Mouse (Mus musculus) embryonic fibroblast, embryonic 13.5 days (primary cell): ENCODE results near the gene 4930469K13Rik. TPM values are rescaled to one million over a fixed set of nuclear protein-coding genes. Genes with fewer than 3 reads are reported as not detected.

Source experiments
- H3K27ac ChIP-seq: 2 replicates; pipeline ENCODE4 v1.5.1; 2012; ENCODE audit warnings: low read length, control low read depth, inconsistent platforms; ENCODE audit not compliant: insufficient read depth
- H3K4me1 ChIP-seq: 2 replicates; pipeline ENCODE4 v1.6.1; 2011; ENCODE audit warnings: low read length; ENCODE audit not compliant: control insufficient read depth, insufficient read depth
- H3K4me3 ChIP-seq: 2 replicates; pipeline ENCODE4 v1.5.1; 2011; ENCODE audit warnings: mild to moderate bottlenecking, control low read depth, low read length; ENCODE audit not compliant: insufficient read depth
- CTCF ChIP-seq: IDR thresholded peaks from 2 replicates; pipeline ENCODE4 v1.5.1; 2011; ENCODE audit warnings: mild to moderate bottlenecking, control low read depth, low read length, moderate library complexity, borderline replicate concordance; ENCODE audit not compliant: insufficient read depth
- POLR2A ChIP-seq: IDR thresholded peaks from 2 replicates; pipeline ENCODE4 v1.6.1; 2011; ENCODE audit warnings: low read depth, mild to moderate bottlenecking, control low read depth, low read length, moderate library complexity
- polyA plus RNA-seq: library from polyadenylated mRNA; stranded (reverse); fragments of >200 nt; gene quantifications from 2 replicates; pipeline ENCODE4 v1.2.4, GENCODE M21; 2011; ENCODE audit warnings: low read depth; ENCODE audit not compliant: missing spikeins, insufficient read length

The 4930469K13Rik gene
- polyA plus RNA-seq, 1 experiment: not detected

GRCm38 (mm10) chr11:33946501-33946900, 151.9 kb downstream of the 4930469K13Rik start:
- H3K4me1 ChIP-seq: no peaks in the 10 kb centered on the region
- no peak overlapping the region for H3K27ac ChIP-seq
- no peak overlapping the region for H3K4me3 ChIP-seq
- no peak for TF ChIP-seq POLR2A
- TF ChIP-seq CTCF: no peak

- no peaks in the 10 kb centered on the region for H3K4me1 ChIP-seq
- H3K4me3 ChIP-seq: no peak overlapping the region
- TF ChIP-seq POLR2A: no peak
- no peak for TF ChIP-seq CTCF
- H3K27ac ChIP-seq: no peak overlapping the region
Observed at GRCm38 (mm10) chr11:33944786-33945328, 153.5 kb downstream of the 4930469K13Rik start.

- TF ChIP-seq CTCF (no peak), POLR2A (no peak)
- no peaks in the 10 kb centered on the region for H3K4me1 ChIP-seq
- H3K4me3 ChIP-seq: no peak overlapping the region
- H3K27ac ChIP-seq: no peak overlapping the region
Observed at GRCm38 (mm10) chr11:33944067-33944785, 154.1 kb downstream of the 4930469K13Rik start.

- TF ChIP-seq CTCF (no peak), POLR2A (no peak)
- Histone ChIP-seq H3K27ac (no peak overlapping the region), H3K4me3 (no peak overlapping the region), H3K4me1 (no peaks in the 10 kb centered on the region)
Observed at GRCm38 (mm10) chr11:33943565-33943964, 154.8 kb downstream of the 4930469K13Rik start.

- H3K4me1 ChIP-seq: no peaks in the 10 kb centered on the region
- TF ChIP-seq POLR2A (no peak), CTCF (no peak)
- no peak overlapping the region for H3K27ac ChIP-seq
- no peak overlapping the region for H3K4me3 ChIP-seq
Observed at GRCm38 (mm10) chr11:33939456-33940113, 158.8 kb downstream of the 4930469K13Rik start.

GRCm38 (mm10) chr11:33938561-33939274, 159.6 kb downstream of the 4930469K13Rik start:
- Histone ChIP-seq H3K4me3 (no peak overlapping the region), H3K27ac (no peak overlapping the region), H3K4me1 (no peaks in the 10 kb centered on the region)
- TF ChIP-seq CTCF: no peak
- no peak for TF ChIP-seq POLR2A

GRCm38 (mm10) chr11:33937641-33938040, 160.7 kb downstream of the 4930469K13Rik start:
- TF ChIP-seq CTCF (no peak), POLR2A (no peak)
- Histone ChIP-seq H3K4me1 (0 out of 2 replicates have a peak, but pooled peaks cover 2% of the 10 kb centered on the region), H3K27ac (no peak overlapping the region), H3K4me3 (no peak overlapping the region)

- no peak overlapping the region for H3K27ac ChIP-seq
- TF ChIP-seq CTCF (no peak), POLR2A (no peak)
- no peak overlapping the region for H3K4me3 ChIP-seq
- H3K4me1 ChIP-seq: 0 out of 2 replicates have a peak, but pooled peaks cover 2% of the 10 kb centered on the region
Observed at GRCm38 (mm10) chr11:33934286-33934685, 164.1 kb downstream of the 4930469K13Rik start.

GRCm38 (mm10) chr11:33932386-33933111, 165.8 kb downstream of the 4930469K13Rik start:
- TF ChIP-seq POLR2A (no peak), CTCF (no peak)
- Histone ChIP-seq H3K27ac (no peak overlapping the region), H3K4me1 (0 out of 2 replicates have a peak, but pooled peaks cover 2% of the 10 kb centered on the region), H3K4me3 (no peak overlapping the region)
